Mouse (Mus musculus): ENCODE measurements around the gene Chrm3.
"Not testable (repeated sequence)": the region's sequence is repeated elsewhere in the genome, so short reads cannot be mapped to it uniquely, and the experiment has no call there.

Chrm3 gene

GRCm38 (mm10) chr13:10360777-10361176, at the start of gene Chrm3:
Gene Chrm3, minus strand, starts transcription at chr13:10360847.
- peak; percentile 7 to 13 for DNase-seq (ENCODE audit: low spot score in 2 of 2)

GRCm38 (mm10) chr13:10394364-10394763, 33.7 kb upstream of the Chrm3 start:
- DNase-seq (ENCODE audit: low spot score in 2 of 2): no peak

GRCm38 (mm10) chr13:10375487-10375886, 14.8 kb upstream of the Chrm3 start:
- DNase-seq (ENCODE audit: low spot score in 2 of 2): not testable (repeated sequence)

GRCm38 (mm10) chr13:10360199-10360694, 400 bp downstream of the Chrm3 start:
- peak in 1 of 2 experiments; percentile 3 for DNase-seq (ENCODE audit: low spot score in 2 of 2)

GRCm38 (mm10) chr13:10359516-10360198, 990 bp downstream of the Chrm3 start:
- DNase-seq (ENCODE audit: low spot score in 2 of 2): peak in 1 of 2 experiments; percentile 3

- no peak for DNase-seq (ENCODE audit: low spot score in 2 of 2)
Measured at GRCm38 (mm10) chr13:10355796-10356195, 4.9 kb downstream of the Chrm3 start.

GRCm38 (mm10) chr13:10354885-10355575, 5.6 kb downstream of the Chrm3 start:
- DNase-seq (ENCODE audit: low spot score in 2 of 2): no peak

- no peak for DNase-seq (ENCODE audit: low spot score in 2 of 2)
Measured at GRCm38 (mm10) chr13:10352141-10352540, 8.5 kb downstream of the Chrm3 start.

GRCm38 (mm10) chr13:10344362-10344761, 16.3 kb downstream of the Chrm3 start:
- DNase-seq (ENCODE audit: low spot score in 2 of 2): no peak

- no peak for DNase-seq (ENCODE audit: low spot score in 2 of 2)
Measured at GRCm38 (mm10) chr13:10335558-10335957, 25.1 kb downstream of the Chrm3 start.

GRCm38 (mm10) chr13:10332762-10333161, 27.9 kb downstream of the Chrm3 start:
- no peak for DNase-seq (ENCODE audit: low spot score in 2 of 2)

- DNase-seq (ENCODE audit: low spot score in 2 of 2): no peak
Measured at GRCm38 (mm10) chr13:10309811-10310210, 50.8 kb downstream of the Chrm3 start.

GRCm38 (mm10) chr13:10295160-10295559, 65.5 kb downstream of the Chrm3 start:
- DNase-seq (ENCODE audit: low spot score in 2 of 2): no peak

GRCm38 (mm10) chr13:10284331-10284730, 76.3 kb downstream of the Chrm3 start:
- no peak for DNase-seq (ENCODE audit: low spot score in 2 of 2)

- DNase-seq (ENCODE audit: low spot score in 2 of 2): no peak
Measured at GRCm38 (mm10) chr13:10274907-10275306, 85.7 kb downstream of the Chrm3 start.

GRCm38 (mm10) chr13:10263784-10264183, 96.9 kb downstream of the Chrm3 start:
- no peak for DNase-seq (ENCODE audit: low spot score in 2 of 2)

- no peak for DNase-seq (ENCODE audit: low spot score in 2 of 2)
Measured at GRCm38 (mm10) chr13:10253049-10253448, 107.6 kb downstream of the Chrm3 start.

GRCm38 (mm10) chr13:10251499-10252179, 109.0 kb downstream of the Chrm3 start:
- DNase-seq (ENCODE audit: low spot score in 2 of 2): no peak

GRCm38 (mm10) chr13:10244243-10244998, 116.2 kb downstream of the Chrm3 start:
- no peak for DNase-seq (ENCODE audit: low spot score in 2 of 2)

GRCm38 (mm10) chr13:10240238-10240637, 120.4 kb downstream of the Chrm3 start:
- DNase-seq (ENCODE audit: low spot score in 2 of 2): no peak

GRCm38 (mm10) chr13:10239825-10240224, 120.8 kb downstream of the Chrm3 start:
- DNase-seq (ENCODE audit: low spot score in 2 of 2): no peak

- DNase-seq (ENCODE audit: low spot score in 2 of 2): no peak
Measured at GRCm38 (mm10) chr13:10237616-10238015, 123.0 kb downstream of the Chrm3 start.
